Mouse (Mus musculus): Measurements from ENCODE around the gene Zfp62. TPM values are rescaled to one million over a fixed set of nuclear protein-coding genes. Genes with fewer than 3 reads are reported as not detected.
"Not testable (repeated sequence)": the region's sequence is repeated elsewhere in the genome, so short reads cannot be mapped to it uniquely, and the experiment has no call there.

The Zfp62 gene
- 56.5 and 67.6 TPM in 2 replicates for total RNA-seq (2014; fragmentation: Nextera tagmentation)
- total RNA-seq (2017), result 102 and 160 TPM in 2 replicates

DNA sequence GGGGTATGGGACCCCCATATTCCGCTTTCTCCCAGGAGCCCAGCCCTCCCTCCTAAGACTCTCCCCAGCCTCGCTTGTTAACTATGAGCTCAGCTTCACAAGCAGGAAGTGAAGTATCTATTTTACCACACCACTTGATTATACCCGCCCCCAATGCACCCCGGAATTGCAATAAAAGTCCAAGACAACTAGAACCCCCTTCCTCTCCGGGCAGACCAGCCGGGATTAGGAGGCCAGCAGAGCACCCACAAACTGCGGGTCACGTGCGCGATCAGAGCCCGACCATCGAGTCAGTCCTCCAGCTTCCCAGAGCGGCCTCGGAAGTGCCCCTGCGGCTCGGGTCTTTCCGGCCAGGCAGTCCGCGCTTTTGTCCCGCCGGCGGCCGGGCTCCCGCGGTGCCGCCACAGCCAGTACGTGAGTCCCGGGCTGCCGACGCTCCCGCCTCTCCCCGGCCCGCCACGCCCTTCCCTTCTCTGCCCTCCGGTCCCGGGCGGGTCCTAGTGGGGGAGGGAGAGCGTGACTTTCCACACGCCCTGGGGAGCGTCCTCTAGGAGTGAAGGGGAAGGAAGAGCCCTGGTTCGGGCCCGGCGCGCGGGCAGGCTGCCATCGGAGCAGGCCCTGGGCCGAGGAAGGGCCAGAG is at the start of gene Zfp62:
Gene Zfp62, plus strand, starts transcription at position 164 of the 640 bp plus-strand sequence.
- peak; percentile 81 for ATAC-seq (replicated peaks; ENCODE audit: low FRiP score, low TSS enrichment, poor library complexity, severe bottlenecking)

DNA sequence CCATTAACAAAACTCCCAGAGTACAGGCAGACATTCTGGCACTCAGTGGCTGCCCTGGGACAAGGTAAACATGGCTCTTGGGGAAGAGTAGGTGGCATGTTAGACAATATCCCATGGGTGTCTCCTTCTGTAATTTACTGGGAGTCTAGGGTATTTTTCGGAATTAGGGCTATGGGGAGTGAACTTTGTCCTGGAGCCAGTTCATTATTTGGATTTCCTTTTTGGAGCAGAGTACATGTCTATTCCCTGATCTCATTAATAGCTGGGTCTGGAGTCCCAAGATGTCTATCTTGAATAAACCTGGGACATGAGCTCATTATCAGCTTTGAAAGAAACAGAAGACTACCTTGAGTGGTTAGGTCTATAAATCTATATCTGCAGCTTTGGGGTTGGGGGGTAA is 49.0 kb upstream of the Zfp62 start, which contains the start of gene Olfr1394:
Gene Olfr1394, plus strand, starts transcription at position 301 of the 400 bp plus-strand sequence.
- no peak for ATAC-seq (replicated peaks; ENCODE audit: low FRiP score, low TSS enrichment, poor library complexity, severe bottlenecking)

DNA sequence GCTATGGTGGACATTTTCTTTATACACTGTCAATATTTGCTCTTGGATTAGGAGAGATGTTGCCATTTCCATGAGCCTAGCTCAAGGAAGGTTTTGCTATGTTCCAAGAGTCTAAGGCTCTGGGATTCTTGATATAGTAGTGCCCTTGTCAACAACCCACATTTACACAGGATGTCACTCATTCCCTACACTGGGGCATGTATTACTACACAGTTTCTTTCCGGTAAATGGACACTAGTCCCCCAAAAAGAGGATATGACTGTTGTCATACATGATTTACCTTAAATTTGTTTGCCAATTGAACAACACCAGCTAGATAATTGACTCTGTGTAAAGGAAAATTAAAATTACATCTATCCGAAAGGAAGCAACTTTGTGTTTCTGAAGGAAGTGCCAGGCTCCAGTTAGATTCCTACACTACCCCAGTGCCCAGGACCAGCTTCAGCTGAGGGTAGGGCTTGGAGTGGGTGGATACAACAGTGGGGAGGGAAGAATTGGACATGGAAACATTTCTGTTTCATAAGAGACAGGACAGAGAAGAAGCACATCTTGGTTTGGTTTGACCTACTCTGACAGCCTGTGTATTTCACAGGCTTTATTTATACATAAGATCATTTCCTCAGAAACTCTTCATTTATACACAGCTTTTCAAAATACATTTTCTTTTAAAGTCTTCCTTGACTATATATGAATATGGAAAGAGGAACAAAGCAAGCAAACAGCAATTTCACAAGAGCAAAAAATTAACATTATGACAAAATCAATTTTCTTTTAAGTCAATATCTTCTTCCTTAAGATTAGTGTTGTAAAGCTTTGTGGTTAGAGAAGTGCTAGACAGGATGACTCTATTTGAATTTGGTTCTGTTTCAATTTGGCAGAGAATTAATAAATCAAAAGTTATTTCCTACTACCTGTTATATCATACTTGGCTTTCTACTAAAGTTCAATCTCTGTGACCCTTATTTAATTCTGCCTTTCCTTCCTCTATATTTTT is 46.0 kb upstream of the Zfp62 start:
- no peak for ATAC-seq (replicated peaks; ENCODE audit: low FRiP score, low TSS enrichment, poor library complexity, severe bottlenecking)

DNA sequence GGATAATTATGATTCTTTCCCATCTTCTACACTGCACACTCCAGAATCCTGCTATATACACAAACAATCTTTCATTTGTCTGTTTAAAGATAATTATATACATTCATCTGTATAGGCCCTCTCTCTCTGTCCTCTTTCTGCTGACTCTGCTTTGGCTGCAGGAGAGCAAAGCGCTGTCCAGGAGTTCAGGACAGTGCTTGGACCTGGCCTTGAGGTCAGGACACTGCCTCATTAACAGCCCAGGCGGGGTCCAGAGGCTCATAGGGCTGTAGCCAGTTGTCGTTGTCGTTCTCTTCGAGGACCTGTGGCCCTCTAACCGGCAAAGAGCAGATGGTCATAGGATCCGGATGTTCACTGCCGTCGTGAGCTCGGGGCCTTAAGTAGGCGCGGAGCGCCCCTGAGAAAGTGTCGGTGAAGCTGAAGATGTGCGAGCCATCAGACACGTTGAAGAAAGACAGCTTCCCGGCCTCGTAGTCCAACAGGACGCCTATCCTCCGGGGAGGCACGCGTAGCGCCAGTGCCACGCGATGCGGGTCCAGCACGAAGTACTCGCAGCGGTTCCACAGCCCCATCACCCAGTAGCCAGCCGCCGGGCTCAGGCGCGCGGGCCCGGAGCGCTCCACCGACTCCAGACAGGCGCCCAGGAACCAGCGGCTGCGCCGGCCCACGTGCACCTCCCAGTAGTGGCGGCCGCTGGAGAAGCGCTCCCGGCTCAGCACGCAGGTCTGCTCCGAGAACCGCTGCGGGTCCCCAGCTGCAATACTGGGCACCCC is 34.1 kb upstream of the Zfp62 start:
- peak; percentile 60 for ATAC-seq (replicated peaks; ENCODE audit: low FRiP score, low TSS enrichment, poor library complexity, severe bottlenecking)

DNA sequence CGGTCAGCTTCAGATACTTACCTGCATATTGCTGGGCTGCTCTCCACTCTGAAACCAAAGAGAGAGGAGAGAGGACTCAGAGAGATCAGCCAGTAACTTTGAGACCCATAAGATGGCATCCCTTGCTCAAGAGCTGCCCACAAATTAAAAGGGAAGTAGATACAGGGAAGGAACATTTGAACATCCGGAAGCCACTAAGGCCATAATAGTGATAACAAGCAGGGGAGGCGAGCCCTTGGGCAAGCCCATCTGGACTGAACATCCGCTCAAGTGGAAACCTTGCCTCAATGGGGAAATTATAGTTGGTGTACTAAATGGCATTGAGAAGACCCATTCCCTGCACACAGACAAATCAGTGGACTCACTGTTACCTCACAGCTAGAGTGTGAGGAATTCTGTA is 32.5 kb upstream of the Zfp62 start:
- no peak for ATAC-seq (replicated peaks; ENCODE audit: low FRiP score, low TSS enrichment, poor library complexity, severe bottlenecking)

DNA sequence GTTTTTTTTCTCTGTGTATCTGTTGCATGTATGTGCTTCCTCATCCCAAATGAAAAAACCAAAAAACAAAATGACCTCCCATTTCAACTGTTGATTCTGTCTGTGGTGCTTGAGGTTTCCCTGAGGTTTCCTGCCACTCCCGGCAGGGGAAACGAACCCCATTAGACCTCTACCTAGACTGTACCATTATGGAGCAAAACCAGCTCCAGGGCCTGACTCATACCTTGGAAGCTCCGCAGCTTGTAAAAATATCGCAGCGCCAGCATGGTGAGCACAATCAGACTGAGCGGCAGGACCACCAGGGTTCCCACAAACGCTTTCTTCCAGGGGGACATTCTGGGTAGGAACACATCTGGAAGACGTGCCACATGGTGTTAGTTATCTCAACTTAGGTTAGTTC is 27.7 kb upstream of the Zfp62 start:
- peak; percentile 60 for ATAC-seq (replicated peaks; ENCODE audit: low FRiP score, low TSS enrichment, poor library complexity, severe bottlenecking)

DNA sequence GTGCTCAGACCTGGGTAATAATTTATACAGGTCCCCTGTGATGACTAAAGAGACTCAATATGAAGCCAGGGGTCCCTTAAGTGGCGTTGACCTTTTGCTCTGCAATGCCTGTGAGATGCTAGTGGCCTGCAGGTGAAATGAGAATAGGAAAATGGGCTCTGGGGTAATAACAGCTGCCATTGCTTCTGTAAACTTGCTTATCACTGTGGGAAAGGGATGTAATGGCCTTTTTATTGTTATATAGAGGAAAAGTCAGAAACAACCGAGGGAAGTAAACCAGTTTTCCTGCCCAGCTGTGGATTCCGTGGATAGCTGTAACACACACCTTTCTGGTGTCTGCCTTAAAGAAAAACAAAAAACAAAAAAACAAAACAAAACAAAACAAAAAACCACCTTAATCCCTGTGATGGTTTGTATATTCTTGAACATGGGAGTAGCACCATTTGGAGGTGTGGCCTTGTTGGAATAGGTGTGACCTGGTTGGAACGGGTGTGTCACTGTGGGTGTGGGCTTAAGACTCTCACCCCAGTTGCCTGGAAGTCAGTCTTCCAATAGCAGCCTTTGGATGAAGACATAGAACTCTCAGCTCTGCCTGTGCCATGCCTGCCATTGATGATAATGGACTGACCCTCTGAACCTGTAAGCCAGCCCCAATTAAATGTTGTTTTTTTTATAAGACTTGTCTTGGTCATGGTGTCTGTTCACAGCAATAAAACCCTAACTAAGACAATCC is 26.9 kb upstream of the Zfp62 start:
- not testable (repeated sequence) for ATAC-seq (replicated peaks; ENCODE audit: low FRiP score, low TSS enrichment, poor library complexity, severe bottlenecking)

DNA sequence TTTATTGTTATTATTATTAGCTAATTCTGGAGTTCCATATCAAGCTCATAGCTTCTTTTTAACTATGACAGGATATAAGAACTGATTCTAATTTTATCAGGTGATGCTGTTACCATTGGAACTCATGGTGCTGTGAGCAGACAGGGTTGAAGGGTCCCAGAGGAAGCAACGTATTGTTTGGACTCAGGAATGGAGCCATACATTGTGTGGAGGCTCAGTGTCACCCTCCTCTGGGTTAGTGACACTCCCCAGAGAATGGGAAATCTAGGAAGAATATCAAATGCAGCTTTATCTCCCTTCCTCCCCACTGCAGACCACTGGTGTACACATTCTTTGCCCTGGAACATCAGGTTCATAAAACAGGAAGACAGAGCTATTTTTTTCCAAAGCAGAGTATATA is 19.9 kb upstream of the Zfp62 start:
- ATAC-seq (replicated peaks; ENCODE audit: low FRiP score, low TSS enrichment, poor library complexity, severe bottlenecking), result no peak

DNA sequence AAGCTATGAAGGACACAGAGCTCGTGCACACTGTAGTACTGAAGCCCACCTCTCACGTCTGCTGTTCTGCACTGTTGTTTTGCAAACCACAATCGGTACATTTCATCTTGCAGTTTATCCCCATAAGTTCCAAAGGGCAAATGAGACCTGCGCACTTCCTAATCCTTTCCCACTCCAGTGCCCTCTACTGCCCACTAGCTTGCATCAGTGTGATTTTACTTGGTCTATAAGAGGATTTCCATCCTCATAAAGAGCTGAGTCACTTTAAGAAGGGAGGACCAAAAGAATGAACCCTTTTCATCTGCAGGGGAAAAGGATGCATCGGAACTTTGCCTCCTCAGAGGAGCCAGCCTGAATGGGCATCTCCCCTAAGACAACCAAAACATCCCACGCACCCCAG is 16.6 kb upstream of the Zfp62 start:
- no peak for ATAC-seq (replicated peaks; ENCODE audit: low FRiP score, low TSS enrichment, poor library complexity, severe bottlenecking)

DNA sequence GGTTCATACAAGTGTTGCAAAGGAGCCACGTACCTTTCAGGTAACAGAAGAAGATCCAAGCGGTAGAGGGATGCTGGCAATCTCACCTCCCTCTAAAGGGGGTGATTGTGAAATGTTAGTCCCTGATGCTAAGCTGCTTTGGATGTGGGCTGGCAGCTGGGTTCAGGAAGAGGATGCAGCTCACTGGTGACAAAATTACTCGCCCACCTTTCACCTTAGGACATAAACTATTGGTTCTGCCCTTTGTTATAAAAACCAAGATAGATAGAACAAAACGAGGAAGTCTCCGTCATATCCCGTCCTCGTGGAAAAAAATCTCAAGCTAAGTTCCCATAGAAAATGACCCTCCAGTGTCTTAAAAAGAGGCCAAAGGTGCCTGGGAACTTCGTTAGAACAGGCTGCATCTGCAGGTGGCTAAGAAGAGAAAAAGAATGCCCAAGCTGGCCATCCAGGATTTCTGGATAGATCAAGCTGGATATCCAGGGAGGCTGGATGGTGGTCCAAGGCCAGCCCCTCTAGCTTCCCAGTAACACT is 16.1 kb upstream of the Zfp62 start, which contains the start of gene Btnl9:
Gene Btnl9, minus strand, starts transcription at position 205 of the 534 bp plus-strand sequence.
- ATAC-seq (replicated peaks; ENCODE audit: low FRiP score, low TSS enrichment, poor library complexity, severe bottlenecking), result no peak

DNA sequence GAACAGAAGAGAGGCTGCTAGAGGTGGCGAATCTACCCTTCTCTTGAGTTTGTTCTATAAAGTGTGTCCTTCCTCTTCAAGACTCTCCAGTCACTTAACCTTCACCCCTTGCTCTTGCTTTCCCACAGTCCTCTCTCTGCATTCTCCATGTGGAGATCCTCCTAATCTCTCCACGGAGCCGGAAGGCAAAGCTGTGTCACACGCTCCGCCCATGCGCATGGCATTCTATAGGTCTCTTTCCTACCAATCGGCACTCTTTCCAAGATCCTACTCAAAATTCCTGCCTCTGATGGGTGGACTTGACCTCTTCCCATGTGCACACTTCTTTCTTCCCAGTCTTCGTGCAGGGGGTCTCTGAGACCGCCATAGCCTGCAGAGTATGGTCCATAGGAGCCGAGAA is 15.4 kb upstream of the Zfp62 start:
- no peak for ATAC-seq (replicated peaks; ENCODE audit: low FRiP score, low TSS enrichment, poor library complexity, severe bottlenecking)

DNA sequence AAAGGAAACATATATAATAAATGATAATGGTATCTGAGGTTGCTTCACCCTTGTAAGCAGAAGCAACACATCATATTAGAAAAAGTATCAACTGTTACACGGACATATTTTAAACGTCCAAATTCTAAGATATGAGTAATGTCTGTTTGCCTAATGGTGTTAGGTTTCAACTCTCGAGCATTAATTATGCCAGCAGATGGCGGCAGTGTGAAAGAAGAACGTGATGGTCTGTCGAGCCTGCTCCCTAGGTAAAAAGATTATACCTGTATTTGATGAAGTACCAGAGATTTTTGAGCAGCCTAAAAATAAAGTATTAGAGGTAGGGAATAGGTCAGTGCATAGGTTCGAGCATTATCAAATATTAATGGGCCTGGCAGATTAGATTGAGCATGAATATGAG is 13.4 kb upstream of the Zfp62 start:
- peak; percentile 68; the same call in 1 of the 2 replicates for ATAC-seq (replicated peaks; ENCODE audit: low FRiP score, low TSS enrichment, poor library complexity, severe bottlenecking)

DNA sequence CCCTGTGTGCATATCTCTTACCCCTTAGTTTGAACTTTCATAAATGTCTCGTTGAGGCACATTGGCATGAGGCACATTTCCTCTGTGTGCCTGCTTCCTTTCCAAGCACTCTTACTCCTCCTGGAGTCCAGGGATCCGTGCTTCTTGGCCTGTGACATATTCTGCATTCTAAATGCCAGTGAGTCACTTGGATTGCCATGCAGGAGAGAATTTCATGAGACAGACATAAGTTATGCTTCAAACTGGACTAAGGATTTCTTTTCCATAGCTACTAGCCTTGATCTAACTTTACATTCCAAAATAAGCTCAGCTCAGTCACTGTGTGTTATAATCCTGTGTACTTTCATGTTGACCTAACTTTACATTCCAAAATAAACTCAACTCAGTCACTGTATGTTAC is 12.0 kb upstream of the Zfp62 start:
- ATAC-seq (replicated peaks; ENCODE audit: low FRiP score, low TSS enrichment, poor library complexity, severe bottlenecking), result no peak

DNA sequence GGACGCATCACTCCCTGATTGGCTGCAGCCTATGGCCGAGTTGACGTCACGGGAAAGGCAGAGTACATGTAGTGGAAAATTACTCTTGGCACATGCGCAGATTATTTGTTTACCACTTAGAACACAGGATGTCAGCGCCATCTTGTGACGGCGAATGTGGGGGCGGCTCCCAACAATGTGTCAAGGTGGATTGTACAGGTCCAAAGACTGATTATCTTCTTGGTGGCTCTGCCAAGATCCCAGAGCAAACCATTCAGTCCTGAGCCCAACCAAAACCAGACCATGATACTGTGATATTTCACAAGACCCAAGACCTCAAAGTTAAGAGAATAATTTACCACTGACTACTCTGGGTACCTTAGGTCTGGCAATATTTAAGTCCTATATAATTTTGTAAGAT is 8.3 kb upstream of the Zfp62 start:
- ATAC-seq (replicated peaks; ENCODE audit: low FRiP score, low TSS enrichment, poor library complexity, severe bottlenecking), result not testable (repeated sequence)

DNA sequence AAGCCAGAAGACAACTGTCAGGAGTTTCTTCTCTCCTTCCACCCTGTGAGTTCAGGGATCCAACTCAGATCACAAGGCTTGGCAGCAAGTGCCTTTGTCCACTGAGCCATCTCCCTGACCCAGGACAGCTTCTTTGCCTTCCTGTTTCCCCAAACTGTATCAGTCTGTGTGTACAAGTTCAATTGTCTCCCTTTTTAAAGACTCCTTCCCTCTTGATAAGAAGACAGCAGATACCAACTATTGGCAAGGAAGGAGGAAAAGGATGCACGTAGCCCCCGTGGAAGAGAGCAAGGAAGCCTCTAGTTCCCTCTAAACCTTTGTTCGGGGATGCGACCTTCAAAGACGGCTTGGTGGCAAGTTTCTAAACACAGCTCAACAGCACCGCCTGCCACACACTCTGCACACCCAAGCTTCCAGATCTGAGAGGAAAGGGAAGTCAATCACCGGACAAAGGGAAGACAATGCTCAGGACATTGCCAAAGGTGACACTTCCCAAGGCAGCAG is 7.2 kb upstream of the Zfp62 start:
- no peak for ATAC-seq (replicated peaks; ENCODE audit: low FRiP score, low TSS enrichment, poor library complexity, severe bottlenecking)

DNA sequence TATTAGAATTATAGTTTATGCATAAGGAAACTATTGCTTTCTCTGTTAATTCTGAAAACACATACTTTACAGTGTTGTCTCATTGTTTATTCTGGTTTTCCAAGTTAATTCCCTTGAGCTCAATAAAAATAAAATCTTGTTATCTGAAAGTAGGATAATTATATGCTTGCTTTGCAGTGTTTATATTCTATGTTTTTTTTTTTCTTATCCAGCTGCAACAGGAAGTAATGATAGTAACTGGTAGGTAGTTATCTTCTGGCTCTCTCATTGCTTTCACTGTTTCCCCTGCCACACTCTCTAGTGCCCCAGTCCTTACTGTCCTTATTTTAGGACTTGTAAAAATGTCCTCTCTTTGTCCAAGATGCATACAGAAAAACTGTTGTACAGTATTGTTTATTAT is 2.4 kb upstream of the Zfp62 start:
- ATAC-seq (replicated peaks; ENCODE audit: low FRiP score, low TSS enrichment, poor library complexity, severe bottlenecking), result no peak

DNA sequence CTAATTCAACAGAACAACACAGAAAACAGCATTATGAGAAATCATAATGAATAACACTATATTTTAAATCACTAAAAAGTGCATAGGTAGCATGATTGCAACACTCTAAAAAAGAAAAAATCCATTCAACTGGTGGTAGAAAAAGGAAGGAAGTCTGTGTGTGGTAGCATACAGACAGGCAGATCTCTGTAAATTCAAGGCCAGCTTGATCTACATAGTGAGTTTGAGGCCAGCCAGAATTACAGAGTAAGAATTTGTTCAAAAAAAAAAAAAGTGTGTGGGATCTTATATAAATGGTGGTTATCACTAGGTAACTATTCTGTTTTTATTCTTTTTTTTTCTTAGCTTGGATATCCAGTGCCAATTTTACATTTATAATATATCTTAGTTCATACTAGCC is 1.9 kb upstream of the Zfp62 start:
- no peak for ATAC-seq (replicated peaks; ENCODE audit: low FRiP score, low TSS enrichment, poor library complexity, severe bottlenecking)

DNA sequence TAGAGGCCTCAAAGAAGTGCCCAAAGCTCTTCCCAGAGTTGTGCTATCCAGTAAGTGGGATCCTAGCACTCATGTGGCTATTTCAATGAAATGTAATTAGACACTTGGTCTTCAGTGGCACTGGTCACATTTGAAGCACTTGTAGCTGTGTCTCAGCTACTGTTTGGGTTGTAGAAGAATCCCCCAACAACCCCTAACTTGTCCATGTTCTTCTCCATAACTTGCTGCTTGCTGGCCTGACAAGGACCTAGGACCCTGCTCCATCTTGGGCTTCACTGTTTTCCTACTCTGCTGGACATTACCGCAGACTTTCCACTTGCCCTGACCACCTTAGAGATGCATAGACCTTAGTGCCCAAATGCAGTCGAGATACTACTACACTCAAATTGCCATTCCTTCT is 1.0 kb upstream of the Zfp62 start:
- ATAC-seq (replicated peaks; ENCODE audit: low FRiP score, low TSS enrichment, poor library complexity, severe bottlenecking), result no peak

All from megakaryocyte-erythroid progenitor cell, adult 5-6 weeks (primary cell).